Mouse (Mus musculus) CD4-positive, CD25-positive, alpha-beta regulatory T cell, adult 2 months (primary cell): ENCODE data around the gene Fbxo48.

Experiments
- DNase-seq: peaks from one replicate; pipeline ENCODE4 v3.0.0-alpha.2; 2012; ENCODE audit warnings: low read depth, low spot score

Fbxo48 gene

DNA sequence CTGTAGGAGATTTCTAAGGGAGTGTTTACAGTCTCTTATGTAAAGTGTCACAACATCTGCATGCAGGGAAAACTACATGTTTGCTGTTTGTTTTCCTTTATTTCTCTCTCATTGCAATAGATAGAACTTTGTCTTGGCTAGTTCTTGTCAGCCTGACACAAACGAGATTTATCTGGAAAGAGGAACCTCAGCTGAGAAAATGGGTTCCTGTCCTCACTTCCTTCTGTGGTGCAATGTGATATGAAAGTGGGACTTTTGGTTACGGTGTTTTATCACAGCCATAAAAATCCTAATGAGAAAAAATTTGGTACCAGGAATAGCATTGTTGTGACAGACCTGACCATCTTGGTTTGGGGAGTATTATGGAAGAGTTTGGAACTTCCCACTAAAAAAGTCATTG is 18.5 kb downstream of the Fbxo48 start:
- no peak for DNase-seq

DNA sequence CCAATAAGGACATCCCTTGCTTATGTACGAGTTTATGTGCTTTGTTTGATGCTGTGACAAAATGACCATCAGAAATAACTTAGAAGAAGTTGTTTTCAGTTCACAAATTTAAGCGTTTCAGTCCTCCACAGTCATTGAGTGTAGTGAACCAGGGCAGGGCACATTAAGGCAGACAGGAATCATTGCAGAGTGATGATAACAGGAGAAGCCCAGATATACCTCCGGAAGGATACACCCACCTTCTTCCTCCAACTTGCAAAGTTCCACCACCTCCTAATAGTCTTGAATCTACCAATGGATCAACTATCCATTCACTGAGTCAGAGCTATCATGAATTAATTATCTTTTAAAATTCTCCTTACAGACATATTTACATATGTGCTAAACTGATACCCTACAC is 20.9 kb downstream of the Fbxo48 start:
- DNase-seq: no peak

DNA sequence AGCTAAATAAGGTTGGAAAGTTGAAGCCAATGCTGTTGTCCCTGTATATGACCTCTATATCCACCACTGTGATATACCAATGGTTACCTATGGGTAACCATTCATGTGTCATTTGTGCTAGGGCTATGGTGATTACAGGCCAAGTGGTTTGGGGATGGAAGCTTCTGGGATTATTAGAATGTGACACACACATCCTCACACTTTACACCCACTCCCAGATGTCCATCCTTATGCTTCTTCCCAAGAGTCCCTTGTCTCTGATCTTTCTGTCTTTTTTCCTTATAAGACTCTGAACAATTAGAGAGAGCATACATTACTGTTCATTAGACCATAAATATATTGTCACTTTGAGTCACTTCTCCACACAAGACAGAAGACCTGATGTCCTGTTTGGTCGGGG is 21.9 kb downstream of the Fbxo48 start:
- DNase-seq: no peak

DNA sequence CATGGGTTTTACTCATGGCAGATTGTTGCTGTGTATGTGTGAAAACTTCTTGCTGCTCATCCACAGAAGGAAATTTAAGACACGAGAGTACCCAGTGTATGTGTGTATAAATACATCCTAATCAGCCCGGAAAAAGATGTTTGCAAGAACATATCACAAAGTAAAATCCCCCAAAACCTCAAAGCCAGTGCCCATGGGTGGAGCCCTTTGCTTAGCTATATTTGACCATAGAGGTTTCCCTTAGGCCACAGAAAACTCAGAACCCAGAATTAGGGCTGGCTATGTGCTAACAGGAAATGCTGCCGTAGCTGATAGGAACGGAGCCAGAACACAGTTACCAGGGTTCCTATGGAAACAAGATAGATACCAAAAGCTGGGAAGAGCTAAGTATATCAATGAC is 25.8 kb downstream of the Fbxo48 start:
- DNase-seq: no peak

DNA sequence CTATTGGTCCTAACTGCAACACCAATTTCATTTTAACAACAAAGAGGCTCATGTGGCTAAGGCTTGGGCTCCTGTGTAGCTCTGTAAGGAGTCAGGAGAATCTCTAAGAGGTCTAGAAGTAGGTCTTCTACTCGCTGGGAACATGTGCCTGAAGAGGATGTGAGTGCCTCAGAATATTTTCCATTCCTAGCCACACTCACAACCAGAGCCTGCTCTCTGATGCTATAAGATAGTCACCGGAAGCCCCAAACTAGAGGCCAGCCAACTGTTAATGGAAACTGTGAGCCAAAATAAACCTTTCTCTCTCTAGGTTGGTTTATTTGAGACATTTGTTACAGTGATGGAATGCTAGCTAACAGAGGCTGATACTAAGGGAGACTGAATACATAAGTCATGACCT is 26.4 kb downstream of the Fbxo48 start:
- peak; percentile 22 for DNase-seq

DNA sequence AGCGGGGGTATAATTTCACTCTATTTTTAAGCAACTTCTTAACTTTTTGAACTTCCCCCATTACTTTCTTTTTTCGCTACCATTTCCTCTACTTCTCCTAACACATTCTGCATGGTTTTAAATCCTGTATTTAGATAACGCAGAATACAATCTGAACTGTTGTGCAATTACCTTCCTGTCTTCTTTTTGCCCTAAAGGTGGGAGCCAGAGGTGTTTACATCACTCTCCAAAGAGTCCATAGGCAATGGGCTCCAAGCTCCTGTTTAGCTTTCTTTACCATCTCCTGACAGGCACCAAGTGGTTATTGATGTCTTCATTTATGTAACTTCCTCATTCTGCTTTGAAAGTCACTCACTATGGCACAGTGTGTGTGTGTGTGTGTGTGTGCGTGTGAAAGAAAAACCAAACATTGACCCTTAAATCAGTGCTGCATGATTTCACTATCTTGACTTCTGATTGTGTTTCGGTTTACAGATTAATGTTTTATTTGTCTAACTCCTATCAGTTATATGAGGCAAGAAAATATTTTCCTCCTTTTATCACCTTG is 27.1 kb downstream of the Fbxo48 start:
- DNase-seq: no peak

GRCm38 (mm10) chr11:16986550-16987187 is 35.5 kb downstream of the Fbxo48 start:
- DNase-seq: no peak

DNA sequence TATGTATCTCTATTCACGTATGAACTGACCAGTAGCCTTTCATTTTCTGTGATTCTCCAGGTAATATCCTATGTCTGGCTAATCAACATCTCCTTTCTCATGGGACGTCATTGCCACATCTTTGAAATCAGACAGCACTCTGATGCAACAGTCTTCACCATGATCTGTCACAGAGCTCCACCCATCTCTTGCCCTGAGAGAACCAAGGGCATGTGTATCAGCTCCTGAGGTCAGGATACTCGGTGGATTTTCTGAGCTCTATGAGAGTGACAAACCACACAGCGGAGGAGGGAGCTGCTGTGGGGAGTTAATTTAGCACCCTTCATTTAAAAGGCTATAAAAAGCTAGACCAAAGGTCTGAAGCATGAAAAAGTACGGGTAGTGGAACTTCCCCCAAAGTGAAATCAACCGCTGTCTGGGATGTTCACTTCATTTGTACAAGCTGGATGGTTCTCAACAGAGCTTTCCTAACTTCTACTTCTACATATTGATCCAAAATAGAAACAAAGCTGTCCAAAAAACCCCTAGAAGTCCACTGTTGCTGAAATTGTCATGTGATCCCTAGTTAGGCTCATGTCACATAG is 36.7 kb downstream of the Fbxo48 start:
- DNase-seq: no peak

DNA sequence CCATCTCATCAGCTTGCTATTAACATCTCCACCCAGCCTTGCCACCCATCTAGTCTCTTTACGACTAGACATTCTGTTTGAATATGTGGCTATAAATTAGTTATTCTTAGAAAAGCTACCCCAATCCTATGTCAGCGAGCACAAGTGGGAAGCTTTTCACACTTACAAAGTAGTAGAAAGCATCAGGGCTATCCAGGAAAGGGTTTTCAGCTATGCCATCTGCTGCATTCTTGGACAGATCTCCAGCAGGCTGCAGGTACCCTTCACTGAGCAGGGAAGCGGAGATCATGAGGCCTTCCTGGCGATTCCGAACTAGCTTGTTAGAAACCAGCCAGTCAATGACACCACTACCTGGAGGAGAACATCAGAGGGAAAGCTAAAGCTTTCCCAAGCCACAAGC is 38.7 kb downstream of the Fbxo48 start:
- DNase-seq: no peak

GRCm38 (mm10) chr11:16992880-16993279 is 41.7 kb downstream of the Fbxo48 start:
- no peak for DNase-seq

DNA sequence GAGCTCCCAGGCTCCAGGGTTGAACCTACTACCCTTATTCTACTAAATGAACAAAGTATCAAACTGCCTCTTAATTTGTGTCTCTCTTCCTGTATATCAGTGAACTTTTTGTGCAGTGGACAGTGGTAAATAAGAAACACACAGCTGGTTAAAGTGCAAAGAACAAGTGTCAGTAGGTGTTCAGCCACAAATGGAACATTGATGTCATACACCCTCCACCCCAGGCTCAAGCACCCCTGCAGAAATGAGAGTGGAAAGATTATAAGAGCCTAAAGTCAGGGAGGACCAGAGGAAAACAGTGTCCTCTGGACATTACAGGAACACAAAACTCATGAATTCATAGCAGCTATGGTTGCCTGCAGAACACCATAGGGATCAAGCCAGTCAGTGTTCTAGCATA is 45.6 kb downstream of the Fbxo48 start:
- DNase-seq: no peak

DNA sequence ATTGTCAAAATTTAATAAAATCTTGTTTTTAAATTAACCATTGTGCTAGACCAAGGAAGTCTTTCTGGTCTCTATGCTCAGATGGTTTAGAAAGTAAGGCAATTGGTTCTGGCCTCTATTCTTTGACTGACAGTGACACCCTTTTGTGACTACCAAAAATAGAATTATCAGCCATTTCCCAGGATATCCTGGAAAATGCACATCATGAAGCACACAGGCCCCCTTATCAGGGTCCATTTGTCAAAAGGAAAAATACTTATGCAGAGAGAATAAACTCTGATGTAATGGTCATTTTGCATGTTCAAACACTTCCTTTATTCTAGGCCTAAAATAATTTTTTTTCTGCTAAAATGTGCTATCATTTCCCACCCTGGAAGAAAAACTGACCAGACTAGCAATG is 46.3 kb downstream of the Fbxo48 start:
- no peak for DNase-seq

DNA sequence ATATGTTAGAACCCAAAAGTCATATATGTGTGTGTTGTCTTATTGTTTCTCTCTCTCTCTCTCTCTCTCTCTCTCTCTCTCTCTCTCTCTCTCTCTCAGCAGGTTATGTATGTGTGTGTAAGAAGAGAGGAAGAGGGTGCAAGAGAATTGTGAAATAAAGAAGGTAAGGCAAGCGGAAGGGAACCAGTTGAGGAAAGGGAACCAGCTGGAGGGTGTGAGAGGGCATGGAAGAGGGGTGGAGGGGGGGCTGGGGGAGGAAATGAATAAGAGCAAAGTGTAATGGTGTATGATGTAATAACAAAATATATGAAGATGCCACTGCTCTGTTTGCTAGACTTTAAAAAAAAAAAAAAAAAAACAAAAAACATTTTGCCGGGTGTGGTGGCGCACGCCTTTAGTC is 48.2 kb downstream of the Fbxo48 start:
- no peak for DNase-seq

DNA sequence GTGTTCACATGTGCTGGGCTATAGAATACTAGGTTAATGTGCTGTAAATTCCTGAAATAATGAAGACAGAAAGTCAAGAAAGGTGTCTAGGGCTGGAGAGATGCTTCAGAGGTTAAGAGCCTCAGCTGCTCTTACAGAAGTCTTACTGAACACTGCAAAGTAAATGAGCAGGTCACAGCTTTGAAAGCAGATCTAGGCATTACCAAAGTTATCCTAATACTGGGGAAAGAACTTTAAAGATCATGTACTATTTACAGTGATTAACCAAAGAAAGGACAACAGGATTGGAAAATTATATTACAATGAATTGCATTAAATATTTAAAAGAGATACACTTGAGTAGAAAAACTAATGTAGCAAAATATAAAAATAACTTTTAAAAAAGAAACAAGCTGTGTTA is 48.8 kb downstream of the Fbxo48 start:
- no peak for DNase-seq

DNA sequence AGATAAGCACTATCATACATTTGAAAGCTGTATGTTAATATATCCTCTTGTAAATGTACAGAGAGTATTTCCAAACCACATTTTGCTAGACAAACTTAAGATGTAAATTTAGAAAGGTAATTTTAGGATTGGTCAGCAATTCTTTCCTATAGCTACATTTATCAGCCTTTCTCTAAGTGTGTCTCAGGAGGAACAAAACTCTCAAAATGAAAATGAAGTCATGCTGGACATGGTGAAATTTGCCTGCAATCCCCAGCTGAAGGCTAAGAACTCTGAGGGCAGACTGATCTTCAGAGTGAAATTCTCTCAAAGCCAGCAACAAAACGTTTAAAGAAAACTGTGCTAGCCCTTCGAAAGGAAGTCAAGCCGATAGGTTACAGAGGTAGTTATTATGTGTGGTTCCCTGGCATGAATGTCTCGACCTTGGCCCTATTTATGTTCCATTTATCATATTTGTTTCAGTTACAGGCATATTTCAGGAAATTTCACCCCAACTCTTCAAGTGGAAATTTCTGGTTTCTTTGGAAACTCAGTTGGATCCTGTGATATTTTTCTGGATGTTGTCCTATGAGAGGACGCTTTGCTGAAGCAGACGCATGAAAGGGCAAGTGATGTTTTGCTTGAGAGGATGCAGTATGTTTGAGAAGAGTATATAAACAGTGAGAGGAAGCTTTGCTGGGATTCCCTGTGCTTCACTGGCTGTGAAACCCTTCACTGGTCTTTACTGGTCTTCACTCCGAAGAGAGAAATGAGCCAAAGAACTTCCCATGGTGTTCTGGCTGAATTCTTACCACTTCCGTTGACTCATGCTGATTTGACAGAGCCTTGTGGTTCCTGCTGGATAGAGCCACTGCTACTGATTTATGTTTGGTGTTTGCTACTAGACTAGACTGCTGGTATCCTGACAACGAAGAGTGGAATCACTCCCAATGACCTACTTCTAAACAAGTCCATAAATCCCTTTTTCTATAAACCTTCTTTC is 49.5 kb downstream of the Fbxo48 start:
- no peak for DNase-seq

GRCm38 (mm10) chr11:17002739-17003373 is 51.7 kb downstream of the Fbxo48 start:
- no peak for DNase-seq

- no peak for DNase-seq
Observed at GRCm38 (mm10) chr11:17003757-17004156, 52.6 kb downstream of the Fbxo48 start.
